Mouse (Mus musculus) forebrain, embryonic 10.5 days (tissue): ENCODE results near the gene Tcf7l1. TPM values are rescaled to one million over a fixed set of nuclear protein-coding genes. Genes with fewer than 3 reads are reported as not detected.

Experiments
- DNase-seq: peaks from one replicate; pipeline ENCODE4 v3.0.0-alpha.2; 2017; ENCODE audit warnings: low spot score; ENCODE audit errors: extremely low spot score
- H3K27ac ChIP-seq: fragments of 300-500 bp; sonication (generic); 2 replicates; pipeline ENCODE4 v1.5.1; 2016; ENCODE audit warnings: mild to moderate bottlenecking
- H3K27me3 ChIP-seq: fragments of 300-500 bp; sonication (generic); 2 replicates; pipeline ENCODE4 v1.6.1; 2016; ENCODE audit warnings: mild to moderate bottlenecking; ENCODE audit not compliant: poor library complexity, severe bottlenecking
- H3K36me3 ChIP-seq: fragments of 300-500 bp; sonication (generic); replicated peaks from 2 replicates; pipeline ENCODE4 v1.6.1; 2016; ENCODE audit warnings: mild to moderate bottlenecking, moderate library complexity
- H3K4me1 ChIP-seq: fragments of 300-500 bp; sonication (generic); 2 replicates; pipeline ENCODE4 v1.6.1; 2016
- H3K4me3 ChIP-seq: fragments of 300-500 bp; sonication (generic); 2 replicates; pipeline ENCODE4 v1.5.1; 2016; ENCODE audit warnings: mild to moderate bottlenecking, moderate library complexity
- H3K9me3 ChIP-seq: fragments of 300-500 bp; sonication (generic); 2 replicates; pipeline ENCODE4 v1.6.1; 2016; ENCODE audit warnings: mild to moderate bottlenecking, moderate library complexity
- WGBS: fragments of 180-500 bp; shearing (Covaris S2); methylation state at CpG from one replicate; pipeline ENCODE4 v1.1.7; 2016; 5-methylcytosine and 5-hydroxymethylcytosine counted together
- polyA plus RNA-seq: library from polyadenylated mRNA; unstranded; fragments of >200 nt; fragmentation: Nextera tagmentation; extraction: Ambion mirVana; gene quantifications from 2 replicates; pipeline ENCODE4 v1.2.1, GENCODE M21; 2016

The Tcf7l1 gene
- polyA plus RNA-seq, 1 experiment from 2014 or later: 33.8 TPM

- peak; percentile 69 for DNase-seq
- Histone ChIP-seq H3K36me3 (peaks cover 5% of the 10 kb centered on the region; the same call in 1 of the 2 replicates), H3K27me3 (peaks cover 10% of the 10 kb centered on the region; the same call in 1 of the 2 replicates), H3K4me3 (peak overlapping the region; percentile 18; the same call in 1 of the 2 replicates), H3K9me3 (no peaks in the 10 kb centered on the region), H3K4me1 (peaks cover 72% of the 10 kb centered on the region), H3K27ac (peak overlapping the region; percentile 79)
- 9% methylated on average over 8 of the region's 8 CpGs for WGBS
Measured at GRCm38 (mm10) chr6:72711508-72712081, 77.5 kb downstream of the Tcf7l1 start.

GRCm38 (mm10) chr6:72710897-72711507 lies 78.1 kb downstream of the Tcf7l1 start:
- Histone ChIP-seq H3K27me3 (peaks cover 10% of the 10 kb centered on the region; the same call in 1 of the 2 replicates), H3K36me3 (peaks cover under 1% of the 10 kb centered on the region; the same call in 1 of the 2 replicates), H3K27ac (peak overlapping the region; percentile 79), H3K4me1 (peaks cover 76% of the 10 kb centered on the region), H3K4me3 (peak overlapping the region; percentile 18; the same call in 1 of the 2 replicates), H3K9me3 (no peaks in the 10 kb centered on the region)
- no peak for DNase-seq
- WGBS: 53% methylated on average over 10 of the region's 10 CpGs

GRCm38 (mm10) chr6:72699467-72700126 lies 89.5 kb downstream of the Tcf7l1 start:
- DNase-seq: peak; percentile 80
- Histone ChIP-seq H3K36me3 (peaks cover 38% of the 10 kb centered on the region), H3K9me3 (peaks cover 8% of the 10 kb centered on the region; the same call in 1 of the 2 replicates), H3K4me3 (no peak overlapping the region), H3K27me3 (peaks cover 17% of the 10 kb centered on the region; the same call in 1 of the 2 replicates), H3K4me1 (peaks cover 57% of the 10 kb centered on the region), H3K27ac (peak overlapping the region; percentile 71)
- WGBS: 18% methylated on average over 5 of the region's 5 CpGs

- Histone ChIP-seq H3K4me1 (peaks cover 65% of the 10 kb centered on the region), H3K27ac (peak overlapping the region; percentile 67), H3K9me3 (peaks cover 7% of the 10 kb centered on the region; the same call in 1 of the 2 replicates), H3K36me3 (peaks cover 29% of the 10 kb centered on the region), H3K27me3 (peaks cover 17% of the 10 kb centered on the region; the same call in 1 of the 2 replicates), H3K4me3 (no peak overlapping the region)
- DNase-seq: no peak
- 90% methylated on average over 5 of the region's 5 CpGs for WGBS
Measured at GRCm38 (mm10) chr6:72698559-72698958, 90.5 kb downstream of the Tcf7l1 start.

GRCm38 (mm10) chr6:72696601-72697335 lies 92.3 kb downstream of the Tcf7l1 start:
- no peak for DNase-seq

GRCm38 (mm10) chr6:72694791-72695204 lies 94.3 kb downstream of the Tcf7l1 start:
- H3K4me3 ChIP-seq: no peak overlapping the region
- 0 out of 2 replicates have a peak overlapping the region, but pooled peaks have one; percentile 30 for H3K27ac ChIP-seq
- H3K36me3 ChIP-seq: peaks cover 5% of the 10 kb centered on the region
- H3K9me3 ChIP-seq: no peaks in the 10 kb centered on the region
- DNase-seq: no peak
- peaks cover 94% of the 10 kb centered on the region for H3K4me1 ChIP-seq
- peaks cover 17% of the 10 kb centered on the region; the same call in 1 of the 2 replicates for H3K27me3 ChIP-seq
- 84% methylated on average over 10 of the region's 10 CpGs for WGBS

More at GRCm38 (mm10) chr6:72696601-72697335, 92.3 kb downstream of the Tcf7l1 start:
- H3K9me3 ChIP-seq: peaks cover 5% of the 10 kb centered on the region; the same call in 1 of the 2 replicates
- peaks cover 17% of the 10 kb centered on the region; the same call in 1 of the 2 replicates for H3K27me3 ChIP-seq
- H3K4me1 ChIP-seq: peaks cover 83% of the 10 kb centered on the region
- peaks cover 12% of the 10 kb centered on the region for H3K36me3 ChIP-seq
- WGBS: 38% methylated on average over 11 of the region's 11 CpGs
- no peak overlapping the region for H3K4me3 ChIP-seq
- H3K27ac ChIP-seq: peak overlapping the region; percentile 71

GRCm38 (mm10) chr6:72694047-72694790 lies 94.8 kb downstream of the Tcf7l1 start:
- WGBS: 76% methylated on average over 5 of the region's 5 CpGs
- Histone ChIP-seq H3K36me3 (peaks cover 6% of the 10 kb centered on the region), H3K4me3 (no peak overlapping the region), H3K27me3 (peaks cover 17% of the 10 kb centered on the region; the same call in 1 of the 2 replicates), H3K9me3 (no peaks in the 10 kb centered on the region), H3K27ac (0 out of 2 replicates have a peak overlapping the region, but pooled peaks have one; percentile 30), H3K4me1 (peaks cover 89% of the 10 kb centered on the region)
- DNase-seq: no peak

GRCm38 (mm10) chr6:72692469-72692868 lies 96.6 kb downstream of the Tcf7l1 start:
- peaks cover 81% of the 10 kb centered on the region for H3K4me1 ChIP-seq
- peak overlapping the region; percentile 44; the same call in 1 of the 2 replicates for H3K27ac ChIP-seq
- H3K27me3 ChIP-seq: peaks cover 12% of the 10 kb centered on the region; the same call in 1 of the 2 replicates
- 80% methylated on average over 6 of the region's 6 CpGs for WGBS
- peaks cover 11% of the 10 kb centered on the region for H3K36me3 ChIP-seq
- DNase-seq: no peak
- no peaks in the 10 kb centered on the region for H3K9me3 ChIP-seq
- no peak overlapping the region for H3K4me3 ChIP-seq

GRCm38 (mm10) chr6:72691549-72691948 lies 97.5 kb downstream of the Tcf7l1 start:
- Histone ChIP-seq H3K36me3 (peaks cover 11% of the 10 kb centered on the region), H3K4me1 (peaks cover 81% of the 10 kb centered on the region), H3K4me3 (no peak overlapping the region), H3K27ac (no peak overlapping the region), H3K27me3 (peaks cover 6% of the 10 kb centered on the region; the same call in 1 of the 2 replicates), H3K9me3 (no peaks in the 10 kb centered on the region)
- DNase-seq: no peak
- WGBS: 86% methylated on average over 9 of the region's 9 CpGs

- peaks cover 6% of the 10 kb centered on the region; the same call in 1 of the 2 replicates for H3K27me3 ChIP-seq
- peaks cover 11% of the 10 kb centered on the region for H3K36me3 ChIP-seq
- peaks cover 81% of the 10 kb centered on the region for H3K4me1 ChIP-seq
- 76% methylated on average over 10 of the region's 10 CpGs for WGBS
- no peak for DNase-seq
- H3K4me3 ChIP-seq: no peak overlapping the region
- no peaks in the 10 kb centered on the region for H3K9me3 ChIP-seq
- 0 out of 2 replicates have a peak overlapping the region, but pooled peaks have one; percentile 7 for H3K27ac ChIP-seq
Measured at GRCm38 (mm10) chr6:72690595-72690994, 98.5 kb downstream of the Tcf7l1 start.

GRCm38 (mm10) chr6:72690001-72690400 lies 99.1 kb downstream of the Tcf7l1 start:
- Histone ChIP-seq H3K27me3 (peaks cover 3% of the 10 kb centered on the region; the same call in 1 of the 2 replicates), H3K27ac (0 out of 2 replicates have a peak overlapping the region, but pooled peaks have one; percentile 7), H3K4me3 (no peak overlapping the region), H3K4me1 (peaks cover 81% of the 10 kb centered on the region), H3K36me3 (peaks cover 11% of the 10 kb centered on the region), H3K9me3 (no peaks in the 10 kb centered on the region)
- DNase-seq: no peak
- 93% methylated on average over 8 of the region's 8 CpGs for WGBS
